Mouse (Mus musculus): ENCODE results near the gene Svop.

The Svop gene

DNA sequence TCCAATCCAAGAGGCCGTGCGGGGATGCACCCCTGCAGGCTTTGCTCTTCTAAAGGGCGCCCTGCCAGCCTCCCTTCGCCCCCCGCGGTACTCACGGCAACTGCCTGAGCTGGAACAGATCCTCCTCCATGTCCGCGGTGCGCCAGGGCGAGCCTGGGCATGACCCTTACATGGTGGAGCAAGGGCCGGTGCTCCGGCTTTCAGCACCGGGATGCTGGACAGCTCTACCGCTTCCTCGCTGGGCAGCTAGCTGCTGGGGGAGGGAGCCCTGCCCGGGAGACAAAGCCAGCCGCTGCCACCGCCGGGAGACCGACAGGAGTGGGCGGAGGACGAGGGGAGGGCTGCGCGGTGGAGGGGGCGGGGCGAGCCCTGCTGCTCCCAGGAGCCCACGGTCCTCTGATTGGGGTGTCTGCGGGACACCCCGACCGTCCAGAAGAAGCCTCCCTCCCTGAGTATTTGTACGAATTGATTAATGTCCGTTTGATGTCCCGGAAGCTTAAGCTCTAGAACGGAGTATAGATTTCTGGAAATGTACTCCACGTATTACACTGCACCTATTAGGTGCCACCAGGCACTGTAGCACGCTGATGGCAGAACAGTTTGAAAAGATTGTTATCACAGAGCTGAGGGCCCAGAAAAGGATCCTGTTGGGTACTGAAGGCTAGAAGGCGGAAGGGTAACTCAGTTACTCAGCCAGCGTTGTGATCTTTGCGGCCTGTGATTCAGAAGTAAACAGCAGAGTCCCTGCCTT lies at the start of gene Svop:
Gene Svop (minus strand): TSS at position 514 of the 751 bp plus-strand sequence.
- in situ Hi-C loops (cut with MboI; ENCODE audit: low pct_unique_long_range_greater_than_20kb in 1 of 2, low sequenced_read_pairs in 2 of 2, unreplicated experiment in 1 of 2), result no loop called here

DNA sequence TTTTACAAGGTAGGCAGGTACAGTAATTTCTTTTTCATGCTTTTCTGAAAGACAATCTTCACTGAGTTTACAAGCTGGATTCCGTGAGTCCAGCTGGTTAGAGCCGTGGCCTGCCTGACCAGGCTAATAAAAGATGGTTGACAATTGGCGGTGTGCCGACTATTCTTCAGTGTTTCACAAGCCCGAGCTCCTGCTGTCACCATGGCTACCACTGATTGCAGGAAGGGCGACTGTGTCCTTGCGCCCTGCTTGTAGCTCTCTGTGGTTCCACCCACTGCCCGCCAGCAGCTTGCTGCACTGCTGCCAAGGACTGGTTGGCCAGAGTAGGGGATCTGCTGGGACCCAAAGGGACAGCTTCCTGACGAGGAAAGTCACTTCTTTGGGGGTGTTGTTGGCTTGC lies 47.8 kb upstream of the Svop start:
- in situ Hi-C loops (cut with MboI; ENCODE audit: low pct_unique_long_range_greater_than_20kb in 1 of 2, low sequenced_read_pairs in 2 of 2, unreplicated experiment in 1 of 2), result no loop called here

DNA sequence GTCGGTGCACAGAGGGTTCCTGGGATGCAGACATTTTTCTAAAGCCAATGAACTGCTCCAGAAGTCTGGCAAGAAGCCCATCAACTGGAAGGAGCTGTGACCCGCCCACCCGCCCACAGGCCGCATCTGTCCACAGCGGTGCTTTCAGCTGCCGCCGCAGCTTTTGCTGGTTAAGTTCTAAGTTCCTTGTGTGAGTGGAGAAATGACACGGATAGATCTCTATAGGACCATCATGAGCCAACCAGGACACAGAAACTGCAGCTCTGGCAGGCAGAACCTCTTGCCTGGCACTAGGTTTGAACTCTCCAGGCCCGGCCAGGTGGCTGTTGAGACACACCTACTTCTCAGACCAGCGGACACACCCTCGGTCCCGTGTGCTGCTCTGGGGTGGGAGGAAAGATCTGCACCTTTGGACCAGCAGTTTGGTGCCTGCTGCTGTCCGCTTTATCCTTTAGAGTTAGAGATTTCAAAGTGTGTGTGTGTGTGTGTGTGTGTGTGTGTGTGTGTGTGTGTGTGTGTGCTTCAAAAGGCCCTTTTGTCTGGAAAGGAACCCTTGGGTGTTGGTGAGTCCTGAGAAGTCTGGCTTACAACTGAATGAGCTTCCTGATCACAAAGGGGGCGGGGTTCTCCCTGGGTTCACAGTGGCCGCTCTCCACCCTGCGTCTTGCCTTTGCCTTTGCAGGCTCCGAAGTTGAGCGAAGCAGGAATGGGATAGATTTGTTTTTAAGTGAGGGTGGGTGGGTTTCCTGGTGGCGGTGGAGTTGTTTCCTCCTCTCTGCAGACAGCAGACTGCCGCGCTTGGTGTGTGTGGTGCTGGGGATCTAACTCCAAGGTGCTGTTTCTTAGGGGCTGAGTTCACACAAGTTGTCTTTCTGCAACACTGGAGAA lies 47.2 kb upstream of the Svop start:
- in situ Hi-C loops (cut with MboI; ENCODE audit: low pct_unique_long_range_greater_than_20kb in 1 of 2, low sequenced_read_pairs in 2 of 2, unreplicated experiment in 1 of 2), result no loop called here

DNA sequence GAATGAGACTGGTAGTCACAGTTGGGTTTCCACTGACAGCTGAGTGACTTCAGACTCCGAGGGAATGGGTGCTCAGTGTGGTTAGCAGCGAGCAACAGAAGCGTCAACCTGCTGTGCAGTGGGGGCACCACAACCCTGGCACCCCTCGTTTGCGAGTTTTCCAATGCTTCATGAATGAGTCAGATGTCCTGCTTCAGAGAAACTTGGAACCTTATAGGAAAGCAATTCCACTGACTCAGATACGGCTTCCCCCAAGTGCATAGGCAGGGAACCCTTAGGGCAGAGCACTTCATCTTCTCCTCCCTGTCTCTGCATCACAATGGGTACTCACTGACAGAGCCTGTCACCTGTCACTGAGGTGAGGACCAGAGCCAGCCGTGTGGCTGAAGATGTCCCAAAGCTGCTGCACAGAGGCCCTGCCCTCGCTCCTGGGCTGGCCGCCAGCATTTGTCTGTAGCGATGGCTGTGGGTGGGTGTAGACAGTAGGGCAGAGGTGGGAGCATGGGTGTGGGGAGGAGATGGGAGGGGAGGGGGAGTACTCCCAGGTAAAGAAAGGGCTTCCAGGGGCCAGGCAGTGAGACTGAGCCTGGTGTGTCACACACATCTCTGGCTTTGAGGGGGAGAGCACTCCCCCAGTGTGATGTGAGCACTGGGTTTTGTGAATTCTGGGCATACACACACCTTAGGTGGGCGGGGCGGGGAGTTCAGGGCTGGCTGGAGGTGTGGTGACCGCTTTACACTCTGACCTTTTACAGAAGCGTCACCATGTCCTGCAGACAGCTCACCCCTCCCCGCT lies 46.3 kb upstream of the Svop start:
- in situ Hi-C loops (cut with MboI; ENCODE audit: low pct_unique_long_range_greater_than_20kb in 1 of 2, low sequenced_read_pairs in 2 of 2, unreplicated experiment in 1 of 2), result no loop called here

DNA sequence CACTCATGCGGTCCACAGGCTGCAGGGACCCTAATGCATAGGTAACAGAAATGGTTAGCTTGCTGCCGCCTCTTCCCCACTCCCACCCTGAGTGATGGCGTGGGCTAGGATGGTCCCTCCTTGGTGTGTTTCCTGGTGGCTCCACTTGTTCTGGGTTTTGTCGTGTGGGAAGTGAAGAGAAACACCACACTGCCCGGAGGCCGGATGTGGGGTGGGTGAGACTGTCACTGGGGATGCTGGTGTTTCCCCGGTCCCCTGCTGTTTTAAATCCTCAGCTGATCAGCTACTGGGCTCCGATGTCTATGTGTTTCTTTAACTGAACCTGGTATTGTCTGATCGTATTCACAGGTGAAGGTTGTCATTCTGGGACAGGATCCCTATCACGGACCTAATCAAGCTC lies 44.1 kb upstream of the Svop start:
- in situ Hi-C loops (cut with MboI; ENCODE audit: low pct_unique_long_range_greater_than_20kb in 1 of 2, low sequenced_read_pairs in 2 of 2, unreplicated experiment in 1 of 2), result no loop called here

DNA sequence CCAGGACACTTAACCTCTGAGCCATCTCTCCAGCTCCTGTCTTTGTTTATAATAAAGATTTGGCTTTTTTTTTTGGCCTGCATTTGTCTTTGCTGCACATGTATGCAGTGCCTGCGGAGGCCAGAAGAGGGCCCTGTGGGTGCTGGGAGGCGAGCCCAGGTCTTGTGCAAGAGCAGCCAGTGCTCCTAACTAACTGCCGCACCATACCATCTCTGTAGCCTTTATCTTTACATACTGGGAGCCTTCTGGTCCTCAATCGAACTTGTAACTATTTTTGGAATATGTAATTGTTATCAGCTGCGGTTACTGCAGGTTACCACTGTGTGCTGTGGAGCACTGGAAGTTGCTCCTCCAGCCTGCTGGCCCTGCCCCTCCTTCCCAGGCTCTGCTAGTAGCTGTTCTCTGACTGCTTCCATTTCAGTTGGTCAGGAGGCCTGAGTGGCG lies 42.7 kb upstream of the Svop start:
- in situ Hi-C loops (cut with MboI; ENCODE audit: low pct_unique_long_range_greater_than_20kb in 1 of 2, low sequenced_read_pairs in 2 of 2, unreplicated experiment in 1 of 2), result no loop called here

DNA sequence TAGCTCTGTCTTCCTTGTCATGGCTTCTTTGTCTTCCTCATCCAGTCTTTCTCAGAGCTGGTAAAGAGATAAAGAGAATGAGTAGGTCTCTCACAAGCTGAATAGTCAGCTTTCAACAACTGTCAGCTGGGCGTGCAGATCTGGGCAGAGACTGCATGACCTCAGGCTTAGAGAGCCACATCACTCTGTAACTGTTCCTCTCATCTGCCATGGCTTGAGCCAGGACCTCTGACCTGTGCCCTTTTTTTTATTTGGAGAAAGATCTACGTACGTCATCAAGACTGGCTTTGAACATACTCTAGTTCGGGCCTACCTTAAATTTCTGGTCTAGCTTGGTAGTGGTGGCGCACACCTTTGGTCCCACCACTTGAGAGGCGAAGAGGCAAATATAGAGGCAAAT lies 41.5 kb upstream of the Svop start:
- in situ Hi-C loops (cut with MboI; ENCODE audit: low pct_unique_long_range_greater_than_20kb in 1 of 2, low sequenced_read_pairs in 2 of 2, unreplicated experiment in 1 of 2), result no loop called here

DNA sequence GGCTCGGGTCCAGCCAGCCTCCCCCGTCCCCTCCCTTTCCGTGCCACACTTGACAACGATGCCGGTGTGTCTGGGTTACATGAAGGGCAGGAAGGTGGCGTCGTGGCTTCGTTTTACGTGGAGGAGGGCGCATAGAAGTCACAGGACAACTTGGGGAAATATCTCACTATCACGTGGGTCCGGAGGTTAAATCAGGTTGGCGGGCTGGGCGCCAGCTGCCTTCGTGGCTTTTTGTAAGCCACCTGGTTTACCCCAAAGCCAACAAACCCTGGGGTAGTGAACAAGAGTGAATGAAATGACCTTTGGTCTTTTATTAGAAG lies 40.1 kb upstream of the Svop start:
- in situ Hi-C loops (cut with MboI; ENCODE audit: low pct_unique_long_range_greater_than_20kb in 1 of 2, low sequenced_read_pairs in 2 of 2, unreplicated experiment in 1 of 2), result no loop called here

DNA sequence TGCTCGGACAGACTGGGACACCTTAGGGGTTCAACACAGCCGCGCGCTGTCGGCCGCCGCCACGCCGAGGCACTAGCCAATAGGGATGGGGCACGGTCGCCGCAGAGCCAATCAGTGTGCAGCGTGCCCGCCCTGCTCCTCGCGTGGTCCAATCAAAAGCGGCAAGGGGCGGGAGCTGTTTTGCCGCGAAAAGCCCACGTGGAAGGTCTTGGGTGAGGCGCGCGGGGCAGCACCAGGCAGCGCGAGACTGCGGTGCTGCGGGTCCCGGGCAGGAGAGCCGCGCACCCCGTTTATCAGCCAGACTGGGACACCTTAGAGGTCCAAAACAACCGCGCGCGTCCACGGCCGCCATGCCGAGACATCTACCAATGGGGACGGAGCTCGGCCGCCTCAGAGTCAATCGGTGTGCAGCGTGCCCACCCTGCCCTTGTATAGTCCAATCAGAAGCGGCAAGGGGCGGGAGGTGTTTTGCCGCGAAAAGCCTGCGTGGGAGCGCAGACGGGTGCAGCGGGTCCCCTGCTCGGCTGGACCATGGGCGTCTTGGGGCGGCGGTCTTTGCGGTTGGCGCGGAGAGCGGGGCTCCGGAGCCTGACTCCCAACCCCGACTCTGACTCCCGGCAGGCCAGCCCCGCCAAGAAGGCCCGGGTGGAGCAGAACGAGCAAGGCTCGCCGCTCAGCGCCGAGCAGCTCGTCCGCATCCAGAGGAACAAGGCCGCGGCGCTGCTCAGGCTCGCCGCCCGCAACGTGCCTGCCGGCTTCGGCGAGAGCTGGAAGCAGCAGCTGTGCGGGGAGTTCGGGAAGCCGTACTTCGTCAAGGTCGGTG lies 39.5 kb upstream of the Svop start:
- in situ Hi-C loops (cut with MboI; ENCODE audit: low pct_unique_long_range_greater_than_20kb in 1 of 2, low sequenced_read_pairs in 2 of 2, unreplicated experiment in 1 of 2), result no loop called here

DNA sequence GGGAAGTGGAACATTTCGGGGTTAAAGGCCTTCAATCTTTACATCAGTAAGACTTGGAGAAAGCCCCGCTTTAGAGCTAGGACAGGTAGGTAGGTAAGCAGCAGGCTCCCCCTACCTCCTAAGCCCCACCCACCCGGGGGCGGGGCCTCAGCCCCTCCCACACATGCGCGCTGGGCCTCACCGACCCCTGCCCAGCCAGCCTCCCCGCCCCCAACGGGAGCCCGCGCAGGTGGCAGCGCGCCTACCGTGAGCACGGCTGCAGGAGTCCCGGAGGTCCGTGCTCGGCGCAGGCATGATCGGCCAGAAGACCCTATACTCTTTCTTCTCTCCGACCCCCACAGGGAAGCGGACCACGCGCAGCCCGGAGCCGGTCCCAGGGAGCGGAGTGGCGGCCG lies 38.8 kb upstream of the Svop start, which contains the start of gene Ung:
Gene Ung (plus strand): TSS at position 176 of the 395 bp plus-strand sequence.
- in situ Hi-C loops (cut with MboI; ENCODE audit: low pct_unique_long_range_greater_than_20kb in 1 of 2, low sequenced_read_pairs in 2 of 2, unreplicated experiment in 1 of 2), result no loop called here

DNA sequence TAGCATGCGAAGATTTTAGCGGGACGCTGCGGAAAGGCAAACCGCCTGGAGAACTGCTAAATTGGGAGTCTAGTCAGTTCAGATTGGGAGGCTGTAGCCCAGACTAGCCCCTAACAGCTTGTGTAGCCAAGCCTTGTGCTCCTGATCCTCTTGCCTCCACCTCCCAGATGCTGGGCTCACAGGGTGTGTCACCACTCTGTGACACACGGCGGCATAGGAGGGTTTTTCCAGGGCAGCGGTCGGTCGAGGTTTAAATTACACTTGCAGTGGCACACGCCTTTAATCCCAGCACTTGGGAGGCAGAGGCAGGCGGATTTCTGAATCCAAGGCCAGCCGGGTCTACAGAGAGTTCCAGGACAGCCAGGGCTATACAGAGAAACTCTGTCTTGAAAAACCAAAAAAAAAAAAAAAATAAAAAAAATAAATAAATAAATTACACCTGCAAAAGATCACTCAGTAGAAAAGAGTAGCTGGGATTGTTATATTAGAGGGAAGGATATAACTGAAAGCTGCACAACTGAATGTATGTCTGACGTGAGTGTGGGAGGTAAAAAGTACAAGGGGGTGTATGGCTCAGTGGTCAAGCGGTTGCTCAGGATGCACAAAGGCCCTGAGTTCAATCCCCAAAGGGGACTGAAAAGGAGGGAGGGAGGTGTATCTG lies 38.3 kb upstream of the Svop start:
- in situ Hi-C loops (cut with MboI; ENCODE audit: low pct_unique_long_range_greater_than_20kb in 1 of 2, low sequenced_read_pairs in 2 of 2, unreplicated experiment in 1 of 2), result no loop called here

DNA sequence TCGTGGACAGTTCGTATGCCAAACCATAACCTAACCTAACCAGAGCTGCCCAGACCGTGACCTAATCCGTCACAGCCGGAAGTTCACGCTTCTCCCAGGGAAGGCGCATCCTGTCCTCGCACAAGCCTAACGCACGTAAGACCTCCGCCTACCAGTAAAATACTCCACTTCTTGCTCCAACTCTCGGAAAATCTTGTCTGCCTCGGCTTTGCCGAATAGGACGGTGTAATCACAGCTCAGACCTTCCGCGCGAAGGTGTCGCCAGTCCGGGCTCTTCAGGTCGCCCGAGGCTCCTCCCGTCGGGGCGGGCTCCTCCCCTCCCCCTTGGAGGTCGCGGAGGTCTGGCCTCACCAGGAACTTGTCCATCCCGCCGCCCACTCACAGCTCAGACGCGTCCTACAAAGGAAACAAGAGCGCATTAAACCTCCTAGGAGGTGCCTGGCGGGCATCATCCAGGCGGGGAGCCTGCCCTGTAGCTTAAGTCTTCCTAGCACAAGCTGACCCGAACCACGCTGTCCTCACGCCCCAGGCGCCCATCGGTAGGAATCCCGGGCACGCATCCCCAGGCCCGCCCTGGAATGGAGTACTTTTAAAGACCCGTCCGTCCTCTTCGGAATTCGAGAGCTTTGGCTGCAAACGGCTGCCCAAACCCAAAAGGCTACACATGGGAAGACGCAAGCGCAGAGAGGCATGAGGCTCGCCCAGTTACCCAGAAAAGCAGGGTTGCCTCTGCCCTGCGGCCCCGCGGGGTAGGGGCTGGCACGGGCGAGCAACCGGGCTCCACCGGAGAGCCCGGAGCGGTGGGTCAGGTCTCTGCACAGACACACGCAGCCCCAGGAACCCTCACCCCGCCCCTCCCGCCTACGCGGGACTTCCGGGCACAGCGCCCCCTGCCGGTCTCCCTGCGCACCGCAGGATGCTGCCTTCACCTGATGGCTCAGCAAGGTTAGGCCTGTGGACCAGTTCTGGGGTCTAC lies 36.3 kb upstream of the Svop start, which contains the start of gene Alkbh2:
Gene Alkbh2 (minus strand): TSS at position 845 of the 976 bp plus-strand sequence.
- in situ Hi-C loops (cut with MboI; ENCODE audit: low pct_unique_long_range_greater_than_20kb in 1 of 2, low sequenced_read_pairs in 2 of 2, unreplicated experiment in 1 of 2), result no loop called here

DNA sequence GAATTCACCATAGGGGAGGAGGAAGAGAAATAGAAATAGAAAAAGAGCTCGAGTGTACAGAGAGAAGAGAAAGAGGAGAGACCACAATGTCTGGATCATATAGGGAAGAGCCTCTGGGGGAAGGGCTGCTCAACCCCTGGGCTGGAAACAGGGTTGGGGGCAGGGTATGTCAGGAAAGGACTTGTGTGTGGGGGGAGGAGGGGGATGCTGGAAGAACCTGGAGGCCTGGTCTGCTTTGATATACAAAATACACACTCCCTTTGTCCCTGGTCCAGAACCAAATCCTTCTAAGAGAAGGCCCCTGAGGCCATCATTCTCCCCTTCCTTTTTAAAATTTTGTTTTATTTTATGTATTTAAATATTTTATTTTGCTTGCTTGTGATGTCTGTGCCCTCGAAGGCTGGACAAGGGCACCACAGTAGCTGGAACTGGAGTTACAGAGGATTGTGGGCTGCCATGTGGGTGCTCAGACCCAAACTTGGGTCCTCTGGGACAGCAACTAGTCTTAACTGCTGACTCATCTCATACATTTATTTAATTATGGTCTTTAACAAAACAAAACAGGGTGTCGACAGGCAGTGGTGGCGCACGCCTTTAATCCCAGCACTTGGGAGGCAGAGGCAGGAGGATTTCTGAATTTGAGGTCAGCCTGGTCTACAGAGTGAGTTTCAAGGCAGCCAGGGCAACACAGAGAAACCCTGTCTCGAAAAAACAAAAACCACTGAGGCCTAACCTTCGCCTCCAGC lies 35.3 kb upstream of the Svop start:
- in situ Hi-C loops (cut with MboI; ENCODE audit: low pct_unique_long_range_greater_than_20kb in 1 of 2, low sequenced_read_pairs in 2 of 2, unreplicated experiment in 1 of 2), result no loop called here

DNA sequence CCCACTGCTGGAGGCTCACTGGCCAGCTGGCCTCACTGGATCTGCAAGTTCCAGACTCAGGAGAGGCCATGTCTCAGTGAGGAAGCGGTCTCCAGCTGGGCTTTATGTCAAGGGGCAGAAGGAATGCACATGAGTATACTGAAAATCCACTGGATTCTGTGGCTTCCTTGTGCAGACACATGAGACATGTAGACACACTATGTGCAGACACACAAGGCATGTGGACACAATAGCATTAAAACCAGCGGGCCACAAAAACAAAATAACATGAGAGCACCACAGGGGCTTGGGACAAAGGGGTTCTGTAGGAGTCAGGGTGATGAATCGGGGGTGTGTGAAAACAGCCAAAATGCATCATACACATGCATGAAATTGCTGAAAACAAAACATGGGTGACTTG lies 34.6 kb upstream of the Svop start:
- in situ Hi-C loops (cut with MboI; ENCODE audit: low pct_unique_long_range_greater_than_20kb in 1 of 2, low sequenced_read_pairs in 2 of 2, unreplicated experiment in 1 of 2), result no loop called here

DNA sequence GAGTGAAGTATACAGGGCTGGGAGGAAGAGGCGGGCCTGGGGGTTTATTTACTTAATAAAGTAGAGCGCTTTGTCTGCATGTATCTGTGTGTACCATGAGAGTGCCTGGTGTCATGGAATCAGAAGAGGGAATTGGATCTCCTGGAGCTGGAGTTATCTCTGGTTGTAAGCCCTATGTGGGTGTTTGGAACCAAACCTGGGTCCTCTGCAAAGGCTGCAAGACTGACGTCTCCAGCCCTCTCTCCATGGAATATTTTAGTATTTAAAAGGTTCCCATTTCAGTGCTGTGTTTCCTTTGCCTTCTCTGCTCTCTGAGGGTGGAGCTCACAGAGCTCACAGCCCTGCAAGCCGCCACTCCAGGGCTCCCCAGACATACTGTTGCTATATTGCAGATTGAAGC lies 28.4 kb upstream of the Svop start:
- in situ Hi-C loops (cut with MboI; ENCODE audit: low pct_unique_long_range_greater_than_20kb in 1 of 2, low sequenced_read_pairs in 2 of 2, unreplicated experiment in 1 of 2), result no loop called here

DNA sequence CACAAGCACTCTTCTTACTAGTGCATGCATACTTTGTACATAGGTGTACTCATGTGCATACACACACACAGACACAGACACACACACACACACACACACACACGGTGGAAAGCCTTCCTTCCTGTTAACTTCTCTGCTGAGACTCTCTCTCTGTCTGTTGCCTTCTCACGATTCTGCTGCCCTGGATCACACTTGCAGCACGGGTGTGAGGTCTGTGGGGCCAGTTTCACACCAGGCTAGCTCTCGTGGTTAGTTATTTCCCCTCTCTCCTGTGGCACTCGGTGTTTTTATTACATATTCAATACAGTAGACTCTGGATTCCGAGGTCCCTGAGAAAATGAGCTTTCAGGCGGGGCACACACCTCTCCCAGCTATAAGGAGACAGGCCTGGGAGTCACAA lies 25.2 kb upstream of the Svop start:
- in situ Hi-C loops (cut with MboI; ENCODE audit: low pct_unique_long_range_greater_than_20kb in 1 of 2, low sequenced_read_pairs in 2 of 2, unreplicated experiment in 1 of 2), result no loop called here
